Comparison of ENCODE assay signal across 11 mouse cellular contexts in genomic region chr4:32247463-32248113, GRCm38 (mm10). TPM values are rescaled to one million over a fixed set of nuclear protein-coding genes. Genes with fewer than 3 reads are reported as not detected.
DNase-seq lines count a peak whose midpoint lies in the region; ATAC-seq and TF ChIP-seq lines count a peak whose summit lies in the region.
"Had no signal": no experiment of that assay in that cellular context is flagged by ENCODE, and none has a peak within 500 bp of the region (broad histone marks: within the 10 kb centered on the region; RNA-seq: fewer than 3 reads in every experiment).

No protein-coding gene starts in this region.

- H3K27ac ChIP-seq in heart, postnatal 0 days (ENCODE audit: low read depth) = 0 out of 2 replicates have a peak overlapping the region, but pooled peaks have one; percentile 12
- no peak overlapping the region for H3K27ac ChIP-seq in liver, embryonic 13.5 days
- H3K27ac ChIP-seq: stomach, embryonic 15.5 days had no signal

- no peak for ATAC-seq in CD4-positive, CD25-positive, alpha-beta regulatory T cell, adult 4 months
- ATAC-seq in heart, postnatal 0 days (ENCODE audit: insufficient read depth, low read depth) = no peak
- no peak for ATAC-seq in liver, embryonic 13.5 days (ENCODE audit: low read depth)

- TF ChIP-seq EP300 in heart, postnatal 0 days (IDR thresholded peaks at IDR 0.05; ENCODE audit: low read depth) = no peak

- H3K4me3 ChIP-seq in heart, postnatal 0 days (ENCODE audit: low read depth, low read length) = no peak overlapping the region
- H3K4me3 ChIP-seq in liver, embryonic 13.5 days (replicated peaks) = no peak overlapping the region
- H3K4me3 ChIP-seq: myocyte; stomach, embryonic 15.5 days had no signal

- no peak overlapping the region for H3K4me2 ChIP-seq in heart, postnatal 0 days (ENCODE audit: low read depth, low read length)
- peak overlapping the region; percentile 0; the same call in 1 of the 2 replicates for H3K4me2 ChIP-seq in liver, embryonic 13.5 days
- H3K4me2 ChIP-seq: stomach, embryonic 15.5 days had no signal

- H3K27me3 ChIP-seq in heart, postnatal 0 days (ENCODE audit: control insufficient read depth, insufficient read depth, low read length) = no peaks in the 10 kb centered on the region
- peaks cover 11% of the 10 kb centered on the region for H3K27me3 ChIP-seq in liver, embryonic 13.5 days
- H3K27me3 ChIP-seq: stomach, embryonic 15.5 days had no signal

- TF ChIP-seq CTCF in heart, postnatal 0 days (IDR thresholded peaks at IDR 0.05; ENCODE audit: low read depth) = no peak

- H3K9me3 ChIP-seq in heart, postnatal 0 days (replicated peaks; ENCODE audit: control insufficient read depth, low read length) = no peaks in the 10 kb centered on the region
- H3K9me3 ChIP-seq in liver, embryonic 13.5 days (replicated peaks) = no peaks in the 10 kb centered on the region
- H3K9me3 ChIP-seq: G1E; stomach, embryonic 15.5 days had no signal

- DNase-seq in CD4-positive, CD25-positive, alpha-beta regulatory T cell, adult 2 months (ENCODE audit: low read depth, low spot score) = peak; percentile 50
- DNase-seq in heart, postnatal 0 days (ENCODE audit: low spot score) = peak; percentile 30
- DNase-seq in heart, adult 8-10 months (ENCODE audit: low spot score) = no peak
- DNase-seq in 416B (ENCODE audit: low read depth) = peak; percentile 49
- DNase-seq in liver, embryonic 13.5 days = no peak
- no peak for DNase-seq in cerebellum, adult 9-11 months
- no peak for DNase-seq in layer of hippocampus, adult 9-10 months (ENCODE audit: low spot score)

- no peaks in the 10 kb centered on the region for H3K36me3 ChIP-seq in heart, postnatal 0 days (replicated peaks; ENCODE audit: control insufficient read depth, insufficient read depth, low read length)
- no peaks in the 10 kb centered on the region for H3K36me3 ChIP-seq in liver, embryonic 13.5 days
- H3K36me3 ChIP-seq: G1E; stomach, embryonic 15.5 days had no signal

- H3K9ac ChIP-seq in heart, postnatal 0 days (replicated peaks; ENCODE audit: low read depth, low read length) = no peak overlapping the region
- H3K9ac ChIP-seq in liver, embryonic 13.5 days = no peak overlapping the region
- H3K9ac ChIP-seq: stomach, embryonic 15.5 days had no signal

- H3K4me1 ChIP-seq in heart, postnatal 0 days (ENCODE audit: control insufficient read depth, insufficient read depth) = peaks cover 34% of the 10 kb centered on the region
- H3K4me1 ChIP-seq in liver, embryonic 13.5 days (replicated peaks) = peaks cover 59% of the 10 kb centered on the region

- WGBS in heart, postnatal 0 days = 40% methylated on average over 11 of the region's 11 CpGs
- WGBS in liver, embryonic 13.5 days (ENCODE audit: insufficient replicate concordance) = 33% methylated on average over 11 of the region's 11 CpGs

RNA-seq across cellular contexts. Expression of gene Bach2, which starts 9.0 kb away (rescaled TPM):
- polyA plus RNA-seq in CD4-positive, CD25-positive, alpha-beta regulatory T cell, adult 4 months (2017; shearing (Covaris generic)) = 10 to 100 TPM; 21.5 to 23.6 TPM
- total RNA-seq in heart, postnatal 0 days (2014; rRNA removed; ENCODE audit: low replicate concordance) = 2.1 and 3.1 TPM in 2 replicates
- 2.1 and 2.4 TPM in 2 replicates for polyA plus RNA-seq in heart, postnatal 0 days (2015; fragmentation: Nextera tagmentation; extraction: Ambion mirVana)
- 1 to 10 TPM; 2.4 to 6.9 (median 4.2) TPM for total RNA-seq in heart, adult 8-10 months (2022)
- 1.1 and 1.2 TPM in 2 replicates for polyA plus RNA-seq in liver, embryonic 13.5 days (2015; fragmentation: Nextera tagmentation; extraction: Ambion mirVana)
- polyA plus RNA-seq: G1E had no signal

Comparison
In these comparisons a context has a peak if more than half of its experiments do, and no peak if none do; other contexts are left out.
1. DNase-seq: peak in CD4-positive, CD25-positive, alpha-beta regulatory T cell, adult 2 months (single experiment), heart, postnatal 0 days (single experiment) and 416B (single experiment); none in heart, adult 8-10 months (single experiment), liver, embryonic 13.5 days (single experiment), cerebellum, adult 9-11 months (single experiment) and layer of hippocampus, adult 9-10 months (single experiment).